Mouse (Mus musculus): ENCODE results near the gene Acta2. TPM values are rescaled to one million over a fixed set of nuclear protein-coding genes. Genes with fewer than 3 reads are reported as not detected.
"Not testable (repeated sequence)": the region's sequence is repeated elsewhere in the genome, so short reads cannot be mapped to it uniquely, and the experiment has no call there.

Gene Acta2
- total RNA-seq, 2 experiments from 2014 or later, result 16.2 to 21.5 TPM

GRCm38 (mm10) chr19:34231596-34231995 is 23.8 kb downstream of the Acta2 start:
- DNase-seq (ENCODE audit: low spot score in 2 of 2), result no peak

GRCm38 (mm10) chr19:34222805-34223204 is 32.6 kb downstream of the Acta2 start:
- DNase-seq (ENCODE audit: low spot score in 2 of 2), result no peak

- no peak for DNase-seq (ENCODE audit: low spot score in 2 of 2)
These were observed 34.5 kb downstream of the Acta2 start for GRCm38 (mm10) chr19:34220732-34221380.

- DNase-seq (ENCODE audit: low spot score in 2 of 2), result no peak
These were observed 36.0 kb downstream of the Acta2 start for GRCm38 (mm10) chr19:34219260-34219968.

GRCm38 (mm10) chr19:34217761-34218160 is 37.6 kb downstream of the Acta2 start:
- no peak for DNase-seq (ENCODE audit: low spot score in 2 of 2)

DNA sequence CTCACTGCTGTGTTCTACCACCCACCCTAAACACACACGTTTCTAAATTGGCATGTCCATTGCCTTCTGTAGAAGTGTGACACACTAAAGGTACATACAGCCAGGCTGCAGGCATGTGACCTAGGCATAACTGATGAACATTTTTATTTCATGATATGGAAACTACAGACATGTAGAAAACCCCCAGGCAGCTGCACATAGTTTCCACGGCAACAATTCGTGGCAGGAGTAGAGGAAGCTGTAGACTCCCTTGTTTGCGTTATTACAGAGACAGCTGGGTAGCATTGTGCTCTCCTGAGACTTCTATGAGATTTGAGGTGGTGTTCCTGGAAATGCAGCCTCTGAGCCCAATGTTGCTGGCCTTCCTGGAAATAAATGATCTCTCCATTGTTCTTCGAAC is 38.4 kb downstream of the Acta2 start:
- no peak for DNase-seq (ENCODE audit: low spot score in 2 of 2)

DNA sequence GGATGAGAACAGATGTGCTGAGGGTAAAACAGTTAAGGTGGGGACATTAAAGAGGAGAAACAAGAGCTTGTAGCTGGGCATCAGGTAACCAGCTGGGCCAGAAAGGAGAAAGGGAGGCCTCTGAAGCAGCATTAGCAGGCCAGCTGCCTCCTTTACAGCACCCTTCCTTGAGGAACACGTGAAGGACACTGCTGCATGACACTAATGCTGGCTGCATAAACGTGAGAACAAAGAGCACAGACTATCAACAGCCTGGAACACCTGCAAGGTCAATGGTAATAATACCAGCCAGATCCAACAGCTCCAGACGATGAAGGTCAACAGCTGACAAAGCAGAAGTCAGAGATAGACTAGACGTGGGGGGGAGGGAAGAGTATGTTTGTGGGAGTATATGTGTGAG is 41.3 kb downstream of the Acta2 start:
- no peak for DNase-seq (ENCODE audit: low spot score in 2 of 2)

GRCm38 (mm10) chr19:34213251-34213645 is 42.1 kb downstream of the Acta2 start:
- no peak for DNase-seq (ENCODE audit: low spot score in 2 of 2)

DNA sequence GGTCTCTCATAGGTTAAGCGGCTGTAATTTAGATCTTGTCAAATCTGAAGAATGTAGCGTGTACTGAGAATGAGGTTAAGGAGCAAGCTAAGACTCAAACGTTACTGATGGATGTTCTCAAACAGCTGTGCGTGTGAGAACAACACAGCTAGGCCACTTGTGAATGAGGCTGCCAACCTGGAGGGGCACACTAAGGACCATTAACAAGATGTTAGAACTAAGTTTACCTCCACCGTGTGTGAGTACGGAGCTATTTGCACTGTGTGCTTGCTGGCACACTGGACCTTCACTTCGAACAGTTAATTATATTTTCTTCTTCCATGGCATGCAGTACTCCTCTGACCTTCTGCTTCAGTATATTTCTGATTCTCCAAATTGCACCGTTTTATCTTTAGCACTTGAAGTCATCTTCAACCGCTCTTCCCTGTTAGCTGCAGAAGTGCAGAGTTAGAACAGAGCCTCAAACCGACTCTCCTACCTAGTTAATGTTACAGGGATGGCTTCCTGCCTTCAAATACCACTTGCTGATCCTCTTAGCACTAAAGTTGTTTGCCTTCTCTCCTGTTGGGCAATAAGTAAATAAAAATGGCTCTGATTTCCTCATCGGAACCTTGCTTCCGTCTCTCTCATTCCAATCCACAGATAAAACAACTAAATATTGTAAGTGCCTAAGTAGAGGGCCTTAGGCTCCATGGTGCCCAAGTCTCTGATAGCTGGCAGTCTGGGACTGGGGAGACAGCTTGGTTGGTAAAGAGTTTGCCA is 42.7 kb downstream of the Acta2 start:
- no peak for DNase-seq (ENCODE audit: low spot score in 2 of 2)

- DNase-seq (ENCODE audit: low spot score in 2 of 2), result no peak
These were observed 44.5 kb downstream of the Acta2 start for GRCm38 (mm10) chr19:34210841-34211240.

- DNase-seq (ENCODE audit: low spot score in 2 of 2), result no peak
These were observed 45.3 kb downstream of the Acta2 start for GRCm38 (mm10) chr19:34209930-34210581.

GRCm38 (mm10) chr19:34209031-34209430 is 46.4 kb downstream of the Acta2 start:
- DNase-seq (ENCODE audit: low spot score in 2 of 2), result no peak

DNA sequence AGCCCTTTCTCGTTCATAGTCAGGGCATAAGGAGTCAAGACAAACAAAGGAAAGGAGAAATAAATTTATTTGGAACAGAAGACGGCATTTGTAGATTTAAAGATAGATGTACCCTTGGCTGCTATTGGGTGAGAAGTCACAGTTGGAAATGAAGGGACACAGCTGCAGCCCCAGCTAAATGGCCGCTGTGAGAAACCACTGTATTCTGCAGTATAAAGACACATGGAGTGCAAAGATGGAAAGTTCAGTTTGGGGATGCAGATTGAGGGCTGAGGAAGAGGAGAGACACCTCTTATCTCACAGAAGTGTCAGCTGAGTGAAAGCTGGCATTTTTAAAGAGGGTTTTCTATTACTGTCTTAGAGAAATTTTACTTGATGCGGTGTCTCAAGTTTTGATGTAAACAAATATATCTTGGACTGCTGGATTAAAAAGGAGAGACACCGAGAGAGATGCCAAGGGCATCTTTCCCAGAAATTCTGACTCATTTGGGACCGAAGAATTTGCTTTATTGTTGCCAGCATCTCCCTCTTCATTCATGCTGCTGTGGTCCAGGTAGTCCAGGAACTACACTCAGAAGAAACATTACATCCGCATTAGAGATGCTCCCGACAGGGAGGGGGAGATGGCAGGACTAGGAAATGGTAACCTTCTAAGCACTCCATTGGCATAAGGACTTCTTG is 48.5 kb downstream of the Acta2 start:
- DNase-seq (ENCODE audit: low spot score in 2 of 2), result no peak

- not testable (repeated sequence) for DNase-seq (ENCODE audit: low spot score in 2 of 2)
These were observed 49.3 kb downstream of the Acta2 start for GRCm38 (mm10) chr19:34206128-34206527.

DNA sequence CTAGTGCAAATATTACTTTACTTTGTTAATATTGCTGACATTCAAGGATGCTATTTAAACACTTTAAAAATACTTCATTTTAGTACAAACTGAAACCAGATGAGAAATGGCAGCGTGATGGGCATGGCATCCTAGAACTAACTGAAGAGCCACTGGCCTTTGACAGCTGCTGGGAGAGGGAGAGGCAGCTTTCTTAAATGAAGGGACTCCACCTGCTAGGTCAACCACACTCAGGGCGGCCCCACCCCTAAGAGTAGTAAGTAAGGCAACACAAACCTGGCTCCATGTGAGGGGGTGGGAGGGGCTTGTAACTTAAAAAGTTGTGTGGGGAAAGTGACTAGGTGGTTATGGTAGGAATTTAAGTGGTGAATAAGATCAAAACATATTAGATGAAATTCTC is 52.7 kb downstream of the Acta2 start:
- no peak for DNase-seq (ENCODE audit: low spot score in 2 of 2)

DNA sequence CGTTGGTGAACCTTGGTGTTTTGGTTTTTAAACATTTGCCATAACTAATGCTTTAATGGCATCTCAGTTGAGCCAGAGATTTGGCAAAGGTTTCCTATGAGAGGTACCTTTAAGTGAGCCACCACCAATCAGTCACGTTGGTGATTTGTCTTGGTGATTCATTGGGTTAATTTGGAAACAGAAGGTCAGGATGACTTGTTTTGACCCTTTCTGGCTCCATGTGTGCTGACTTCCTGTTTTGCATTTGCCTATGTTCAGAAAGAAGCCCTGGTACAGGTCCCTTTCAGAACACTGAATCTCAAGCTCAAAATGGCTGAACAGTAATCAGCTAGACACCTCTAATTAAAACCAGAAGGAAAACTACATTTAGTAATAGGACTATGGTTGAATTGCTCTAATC is 55.9 kb downstream of the Acta2 start:
- no peak for DNase-seq (ENCODE audit: low spot score in 2 of 2)

- no peak for DNase-seq (ENCODE audit: low spot score in 2 of 2)
These were observed 56.5 kb downstream of the Acta2 start for GRCm38 (mm10) chr19:34198901-34199300.

GRCm38 (mm10) chr19:34198066-34198465 is 57.3 kb downstream of the Acta2 start:
- DNase-seq (ENCODE audit: low spot score in 2 of 2), result no peak

GRCm38 (mm10) chr19:34195031-34195430 is 60.4 kb downstream of the Acta2 start:
- no peak for DNase-seq (ENCODE audit: low spot score in 2 of 2)

DNA sequence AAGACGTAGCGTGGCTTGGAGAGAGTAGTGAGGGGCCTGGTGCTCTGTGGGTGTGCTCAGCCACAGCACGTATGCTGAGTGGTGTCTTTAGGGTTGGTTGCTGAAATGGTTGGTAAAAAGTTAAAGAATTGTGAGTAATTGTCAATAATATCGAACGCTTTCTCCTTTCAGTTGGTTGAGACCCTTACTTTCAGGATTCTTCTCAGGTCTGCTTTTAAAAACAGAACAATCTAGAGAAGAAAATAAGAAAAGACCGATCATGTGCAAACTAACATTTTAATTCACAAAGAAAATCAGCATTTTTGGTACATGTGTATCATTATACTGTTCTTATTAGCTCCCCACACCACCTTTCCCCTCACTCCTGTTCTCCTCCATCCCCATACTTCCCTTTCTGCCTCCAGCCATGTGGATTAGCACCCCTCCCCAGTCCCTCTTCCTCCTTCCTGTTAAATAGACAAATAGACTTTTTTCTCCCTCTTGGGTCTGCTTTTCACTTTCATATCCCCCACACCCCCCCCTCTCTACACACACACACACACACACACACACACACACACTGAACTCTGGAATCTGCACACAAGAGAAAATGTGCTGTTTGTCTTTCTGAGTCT is 61.2 kb downstream of the Acta2 start:
- DNase-seq (ENCODE audit: low spot score in 2 of 2), result no peak

DNA sequence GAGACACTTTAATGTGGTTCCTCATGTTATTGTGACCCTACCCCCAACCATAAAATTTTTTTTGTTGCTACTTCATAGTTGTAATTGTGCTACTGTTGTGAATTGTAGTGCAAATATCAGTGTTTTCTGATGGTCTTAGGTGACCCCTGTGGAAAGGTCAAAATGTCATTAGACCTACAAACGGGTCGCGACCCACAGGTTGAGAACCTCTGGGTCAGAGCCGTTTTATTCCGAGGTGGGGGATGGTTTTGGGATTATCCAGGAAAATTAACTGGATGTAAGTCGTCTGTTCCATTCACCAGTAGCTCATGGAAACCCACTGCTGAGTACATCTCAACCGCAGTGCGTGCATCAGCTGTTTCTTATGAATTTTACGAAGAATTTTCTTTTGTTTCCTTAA is 61.7 kb downstream of the Acta2 start:
- no peak for DNase-seq (ENCODE audit: low spot score in 2 of 2)

Measured in layer of hippocampus, postnatal 10 days (tissue).